Mouse (Mus musculus): ENCODE data around the gene Narfl.
"Not testable (repeated sequence)": the region's sequence is repeated elsewhere in the genome, so short reads cannot be mapped to it uniquely, and the experiment has no call there.

Narfl gene

DNA sequence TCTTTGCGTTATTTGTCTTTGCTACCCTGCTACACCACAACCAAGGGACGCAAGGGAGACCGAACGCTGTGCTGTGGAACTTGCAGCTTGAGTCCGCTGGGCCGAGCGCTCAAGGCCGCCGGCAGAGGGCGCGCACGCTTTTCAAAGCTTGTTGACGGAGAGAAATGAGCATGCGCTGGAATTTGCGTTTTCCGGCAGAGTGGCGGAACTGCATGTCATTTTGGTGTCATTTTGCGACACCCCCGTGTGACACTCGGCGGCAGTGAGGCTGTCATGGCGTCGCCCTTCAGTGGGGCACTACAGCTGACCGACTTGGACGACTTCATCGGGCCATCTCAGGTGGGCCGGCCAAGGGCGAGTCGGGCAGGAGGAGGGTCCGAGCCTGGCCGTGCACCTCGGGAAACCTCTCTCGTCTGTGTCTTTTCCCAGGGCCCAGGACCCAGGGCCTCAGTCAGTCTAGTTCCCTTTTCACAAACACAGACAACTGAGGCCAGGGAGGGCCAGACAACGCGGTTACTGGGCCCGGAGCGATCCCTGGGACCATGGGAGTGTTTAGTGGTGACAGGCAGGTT, at the start of gene Narfl:
Gene Narfl, plus strand, starts transcription at position 228 of the 572 bp plus-strand sequence.
- peak; percentile 98 for DNase-seq

DNA sequence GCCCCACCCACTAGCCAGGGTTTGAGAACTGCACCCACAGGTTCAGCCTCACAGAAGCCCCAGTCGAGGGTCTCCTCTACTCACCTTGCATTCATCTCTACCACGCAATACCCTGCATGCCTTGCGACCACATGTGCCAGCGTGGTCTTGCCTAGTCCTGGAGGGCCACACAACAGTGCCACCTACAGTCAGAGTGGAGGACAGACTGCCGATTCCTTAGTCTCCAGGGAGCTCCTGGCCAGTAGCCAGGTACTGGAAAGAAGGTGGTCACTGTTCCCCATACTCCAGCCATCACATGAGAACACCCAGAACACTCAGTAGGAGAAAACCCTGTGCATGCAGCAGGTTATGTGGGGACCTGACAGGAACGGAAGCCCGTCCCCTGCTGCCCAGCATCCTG, 49.7 kb upstream of the Narfl start:
- DNase-seq: peak; percentile 59

DNA sequence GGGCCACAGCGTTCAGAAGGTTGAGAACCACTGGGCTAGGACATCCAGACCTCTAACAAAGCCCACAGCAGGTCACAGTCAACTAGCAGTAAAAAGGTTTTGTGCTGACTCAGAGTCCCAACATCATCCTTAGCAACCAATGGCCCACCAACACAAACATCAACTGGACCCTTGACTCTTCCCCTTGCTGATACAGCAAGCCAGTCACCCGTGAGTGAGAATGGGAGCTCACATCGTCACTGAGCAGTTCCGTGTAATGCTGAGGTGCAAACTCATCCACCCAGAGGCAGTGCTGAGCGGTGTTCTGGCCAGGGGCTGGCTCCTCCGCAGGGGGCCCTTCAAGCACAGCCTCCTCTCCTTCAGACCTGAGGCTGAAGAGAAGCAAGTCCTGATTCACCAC, 48.3 kb upstream of the Narfl start:
- no peak for DNase-seq

DNA sequence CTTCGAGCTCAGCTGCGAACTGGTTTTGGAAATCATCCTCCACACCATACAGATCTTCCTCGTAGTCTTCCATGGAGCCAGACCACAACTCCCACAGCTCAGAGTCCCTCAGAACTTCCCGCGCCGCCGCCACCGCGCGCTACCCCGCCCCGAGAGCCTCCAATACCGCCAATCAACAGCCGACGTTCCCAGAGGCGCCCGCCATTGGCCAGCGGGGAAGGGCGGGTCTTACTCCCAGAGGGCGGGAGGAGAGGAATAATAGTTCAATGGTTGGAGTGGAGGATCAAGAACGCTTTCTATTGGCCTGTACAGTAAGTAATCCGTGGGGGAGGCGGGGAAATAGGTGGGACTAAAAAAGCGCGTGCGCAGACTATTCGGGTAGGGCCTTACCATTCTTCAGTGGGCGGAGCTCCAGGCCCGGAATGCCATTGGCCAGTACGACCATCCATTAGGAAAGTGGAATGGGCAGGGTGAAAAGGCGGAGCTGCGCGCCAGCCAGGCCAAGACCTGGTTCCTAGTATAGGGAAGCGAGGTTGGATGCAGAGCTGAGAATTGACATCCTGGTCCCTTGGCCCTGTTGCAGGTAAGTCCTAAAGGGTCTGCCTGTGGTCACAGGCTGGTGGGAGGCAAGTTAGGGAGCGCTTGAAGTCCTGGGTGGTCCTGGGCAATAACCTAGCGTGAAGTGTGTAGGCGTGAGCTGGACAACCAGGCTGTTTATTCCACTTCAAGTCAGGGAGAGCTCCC, 46.1 kb upstream of the Narfl start, which contains the start of the genes Chtf18 and Rpusd1:
Gene Chtf18, minus strand, starts transcription at position 155 of the 744 bp plus-strand sequence.
Gene Rpusd1, plus strand, starts transcription at position 406 of the 744 bp plus-strand sequence.
- DNase-seq: peak; percentile 100

DNA sequence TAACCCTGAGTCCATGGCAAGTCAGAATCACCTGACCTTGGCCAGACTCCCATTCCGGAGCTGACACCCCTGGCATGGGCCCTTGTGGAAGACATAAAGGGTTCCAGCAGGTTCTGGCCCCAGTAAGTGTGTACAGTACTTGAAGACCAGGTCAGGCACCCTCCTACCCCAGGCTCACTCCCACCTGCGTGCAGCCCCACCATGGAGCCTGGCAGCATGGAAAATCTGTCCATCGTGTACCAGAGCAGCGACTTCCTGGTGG, 45.6 kb upstream of the Narfl start:
- no peak for DNase-seq

DNA sequence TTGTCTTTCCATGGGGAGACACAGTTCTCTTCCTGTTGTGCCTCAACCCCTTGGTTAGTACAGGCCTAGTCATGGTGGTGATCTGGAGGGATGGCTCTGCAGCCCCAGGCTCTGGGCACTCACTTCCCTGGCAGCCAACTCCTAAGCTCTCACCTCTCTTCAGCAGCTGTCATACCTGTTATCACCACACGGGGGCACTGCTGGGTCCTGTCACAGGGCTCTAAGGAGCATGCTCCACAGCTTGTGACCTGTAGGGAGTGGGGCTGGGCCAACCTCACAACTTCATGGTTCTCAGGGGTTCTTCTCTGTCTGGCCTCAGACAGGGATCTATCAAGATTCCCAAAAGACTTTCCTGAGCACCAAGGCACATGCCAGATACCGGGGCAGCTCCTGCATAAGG, 41.5 kb upstream of the Narfl start:
- DNase-seq: peak; percentile 93

DNA sequence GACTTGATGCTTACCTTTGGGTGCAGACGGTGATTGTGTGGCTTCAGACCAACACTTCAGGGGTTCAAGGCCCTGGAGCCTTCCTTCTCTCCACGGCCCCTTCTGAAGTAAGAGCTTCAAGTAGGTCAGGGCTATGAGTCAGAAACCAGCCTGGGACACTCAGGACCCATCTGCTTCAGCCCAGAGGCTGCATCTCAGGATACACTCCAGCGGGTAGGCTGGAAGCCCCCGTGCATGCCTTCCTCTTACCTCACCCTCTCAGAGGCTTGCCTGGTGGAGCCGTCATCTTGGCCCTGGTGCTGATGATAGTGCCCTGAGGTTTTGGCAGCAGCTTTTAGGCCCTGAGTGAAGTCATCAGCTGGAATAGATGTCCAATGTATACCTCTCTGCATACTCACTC, 38.3 kb upstream of the Narfl start:
- no peak for DNase-seq

DNA sequence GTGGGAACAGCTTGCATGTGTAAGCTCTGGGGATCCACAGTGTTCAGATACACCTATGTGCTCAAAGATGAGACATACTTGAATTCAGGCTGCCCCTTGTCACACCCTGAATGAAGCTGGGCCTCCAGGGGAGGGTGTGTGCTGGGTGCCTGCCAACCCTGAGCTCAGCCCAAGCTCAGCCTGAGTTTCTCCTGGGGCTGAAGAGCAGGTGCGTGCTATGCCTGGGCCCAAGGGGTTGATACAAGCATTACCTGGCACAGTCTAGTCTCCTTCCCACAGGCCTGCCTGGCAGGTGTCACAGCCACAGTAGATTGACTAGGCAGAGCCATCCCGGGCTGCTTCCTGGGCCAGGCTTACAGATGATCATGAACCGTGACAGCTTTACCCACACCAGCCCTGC, 37.8 kb upstream of the Narfl start, which contains the start of gene Mslnl:
Gene Mslnl, plus strand, starts transcription at position 298 of the 400 bp plus-strand sequence.
- no peak for DNase-seq

DNA sequence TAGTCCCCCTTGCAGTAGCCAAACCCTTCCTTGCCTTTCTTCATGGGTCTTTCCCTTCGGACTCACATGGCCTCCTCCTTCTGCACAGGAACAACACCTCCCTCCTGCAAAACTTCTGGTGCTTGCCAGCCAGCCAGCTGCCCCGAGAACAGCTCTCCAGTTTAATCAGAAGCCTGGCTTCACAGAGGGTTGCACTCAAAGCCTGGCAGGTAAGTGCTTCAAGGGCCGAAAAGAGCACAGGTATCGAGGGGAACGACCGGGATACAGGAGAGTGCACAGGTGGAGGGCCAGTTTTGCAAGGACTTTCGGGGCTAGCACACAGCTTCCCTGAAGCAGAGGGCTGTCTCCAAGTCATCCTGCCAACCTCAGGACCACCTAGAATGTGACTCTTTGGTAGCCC, 34.7 kb upstream of the Narfl start:
- no peak for DNase-seq

DNA sequence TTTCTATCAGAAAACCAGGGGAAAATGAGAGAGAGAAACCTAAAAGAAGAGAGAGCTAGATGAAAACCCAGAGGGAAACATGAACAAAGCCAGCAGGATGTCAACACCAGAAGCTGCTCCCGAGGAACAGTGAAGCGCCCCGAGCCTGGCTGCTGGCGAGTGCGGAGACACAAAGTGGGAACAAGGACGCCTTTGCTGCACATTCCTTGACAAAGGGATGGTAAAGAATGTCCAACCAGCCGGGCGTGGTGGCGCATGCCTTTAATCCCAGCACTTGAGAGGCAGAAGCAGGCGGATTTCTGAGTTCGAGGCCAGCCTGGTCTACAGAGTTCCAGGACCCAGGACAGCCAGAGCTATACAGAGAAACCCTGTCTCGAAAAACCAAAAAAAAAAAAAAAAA, 32.1 kb upstream of the Narfl start:
- DNase-seq: not testable (repeated sequence)

DNA sequence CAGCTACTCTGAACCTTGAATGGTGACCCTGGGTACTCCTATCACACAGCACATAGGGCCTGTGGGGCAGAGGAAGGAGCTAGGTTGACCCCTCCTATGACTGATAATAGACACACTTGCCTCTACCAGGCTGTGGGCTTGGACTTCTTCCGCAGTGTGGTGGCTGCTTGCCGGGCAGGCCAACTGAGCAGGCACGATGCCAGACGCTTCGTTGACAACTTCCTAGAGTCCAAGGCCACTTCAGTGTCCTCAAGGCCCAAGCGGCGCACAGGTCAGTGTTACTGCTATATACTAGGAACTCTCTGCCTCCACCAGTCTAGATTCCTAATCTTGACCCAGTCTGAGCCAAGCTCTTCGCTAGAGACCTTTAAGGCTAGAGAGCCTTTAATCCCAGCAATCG, 29.7 kb upstream of the Narfl start:
- no peak for DNase-seq

DNA sequence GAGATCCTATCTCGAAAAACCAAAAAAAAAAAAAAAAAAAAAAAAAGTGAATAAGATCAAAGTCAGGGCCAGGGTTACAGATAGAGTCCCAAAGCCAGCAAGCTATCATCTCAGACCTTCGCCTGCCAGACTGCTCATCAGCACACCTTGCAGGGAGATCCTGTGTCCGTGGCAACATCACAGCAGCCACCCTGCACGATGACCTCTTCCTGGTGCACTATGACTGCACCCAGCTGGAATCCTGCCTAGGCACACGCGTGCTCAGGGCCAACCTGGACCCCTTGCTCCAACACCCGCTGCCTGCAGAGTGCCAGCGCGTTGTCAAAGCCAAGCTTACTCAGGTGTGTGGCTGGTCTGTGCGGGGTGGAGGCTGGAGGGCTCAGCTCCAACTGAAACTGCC, 29.3 kb upstream of the Narfl start:
- no peak for DNase-seq

DNA sequence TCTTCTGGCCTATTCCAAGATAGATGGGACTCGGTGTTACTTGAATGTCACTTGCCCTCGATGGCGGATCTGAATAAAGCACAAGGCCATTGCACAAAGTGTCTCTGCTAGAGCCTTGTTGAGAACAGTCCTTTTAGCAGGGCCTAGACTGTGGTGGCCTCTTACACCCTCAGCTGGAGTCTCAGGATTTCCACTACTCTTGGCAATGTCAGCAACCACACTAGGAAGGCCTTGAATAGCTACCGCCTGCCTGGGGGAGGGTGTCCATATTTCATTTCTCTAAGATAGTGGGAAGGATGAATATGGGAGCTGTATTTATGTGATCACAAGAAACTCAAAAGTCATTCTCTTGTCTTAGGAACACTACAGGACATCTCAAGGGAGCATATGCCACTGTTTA, 25.3 kb upstream of the Narfl start:
- DNase-seq: no peak

DNA sequence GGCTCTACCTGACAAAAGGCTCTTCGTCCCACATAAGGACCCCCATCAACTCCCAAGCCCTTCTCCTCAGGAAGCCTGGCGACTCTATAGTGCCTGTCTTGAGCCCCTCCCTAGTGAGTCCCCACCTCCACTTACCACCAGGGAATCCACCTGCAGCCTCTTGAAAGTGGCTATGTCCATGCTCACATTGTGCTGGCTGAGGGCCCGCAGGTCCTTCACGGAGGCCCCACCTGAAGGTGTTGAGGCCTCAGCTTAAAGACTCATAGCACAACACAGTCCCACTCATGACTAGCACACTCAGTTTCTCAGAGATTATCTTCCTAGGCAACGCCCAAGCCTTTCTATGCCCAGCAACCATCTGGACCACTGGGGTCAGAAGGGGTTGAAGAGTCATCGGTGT, 24.3 kb upstream of the Narfl start:
- DNase-seq: no peak

DNA sequence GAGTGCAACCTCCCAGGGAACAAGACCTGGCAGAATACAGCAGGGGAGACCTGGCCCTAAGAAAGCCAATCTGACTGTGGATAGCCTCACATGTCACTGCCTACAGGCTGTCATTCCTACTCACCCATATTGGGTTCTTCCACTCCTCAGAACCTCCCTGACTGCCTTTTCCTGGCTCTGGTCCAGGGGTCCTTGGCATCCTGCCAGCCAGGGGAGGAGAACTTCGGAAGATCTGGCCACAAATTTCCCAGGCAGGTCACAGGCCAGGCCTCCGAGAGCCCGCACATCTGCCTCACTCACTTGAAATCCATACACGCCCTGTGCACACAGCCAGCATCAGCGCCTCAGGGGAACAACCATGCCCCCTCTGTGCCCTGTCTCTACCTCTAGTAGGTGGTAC, 22.1 kb upstream of the Narfl start:
- peak; percentile 72 for DNase-seq

DNA sequence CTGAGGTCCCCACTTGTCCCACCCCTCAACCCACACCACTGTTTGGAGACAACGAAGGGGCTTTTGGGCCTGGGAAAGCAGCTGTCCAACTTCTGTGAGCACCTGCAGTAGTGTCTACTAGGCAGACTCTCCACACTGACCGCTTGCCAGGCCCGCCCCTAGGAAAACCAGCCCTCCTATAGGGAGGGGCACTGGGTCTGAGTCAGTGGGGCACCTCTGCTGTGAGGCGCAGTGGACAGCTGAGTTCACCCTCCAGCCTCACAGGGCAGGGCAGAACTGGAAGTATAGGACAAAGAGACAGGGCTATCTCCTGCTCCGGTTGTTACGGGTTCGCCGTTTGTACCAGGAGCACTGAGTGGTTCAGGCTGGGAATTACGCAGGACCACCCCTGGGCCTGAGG, 19.3 kb upstream of the Narfl start, which contains the start of gene Msln:
Gene Msln, minus strand, starts transcription at position 138 of the 400 bp plus-strand sequence.
- no peak for DNase-seq

DNA sequence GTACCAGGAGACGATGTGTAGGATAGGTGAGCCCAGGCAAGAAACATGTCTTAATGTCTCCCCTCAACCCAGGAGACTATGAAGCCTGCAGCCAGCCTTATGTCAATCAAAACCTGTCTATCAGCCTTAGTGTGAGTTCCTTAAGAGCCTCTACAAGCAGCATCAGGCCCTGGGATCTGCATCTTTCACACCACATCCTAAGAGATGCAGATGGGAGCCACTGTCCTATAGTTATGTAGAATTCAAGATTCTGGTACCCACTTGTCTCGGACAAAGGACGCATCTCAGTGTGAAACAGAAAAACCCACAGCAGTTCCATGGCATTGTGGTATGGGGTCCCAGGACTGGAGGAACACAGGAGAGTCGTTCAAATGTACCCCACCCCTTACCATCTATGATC, 18.5 kb upstream of the Narfl start:
- DNase-seq: no peak

DNA sequence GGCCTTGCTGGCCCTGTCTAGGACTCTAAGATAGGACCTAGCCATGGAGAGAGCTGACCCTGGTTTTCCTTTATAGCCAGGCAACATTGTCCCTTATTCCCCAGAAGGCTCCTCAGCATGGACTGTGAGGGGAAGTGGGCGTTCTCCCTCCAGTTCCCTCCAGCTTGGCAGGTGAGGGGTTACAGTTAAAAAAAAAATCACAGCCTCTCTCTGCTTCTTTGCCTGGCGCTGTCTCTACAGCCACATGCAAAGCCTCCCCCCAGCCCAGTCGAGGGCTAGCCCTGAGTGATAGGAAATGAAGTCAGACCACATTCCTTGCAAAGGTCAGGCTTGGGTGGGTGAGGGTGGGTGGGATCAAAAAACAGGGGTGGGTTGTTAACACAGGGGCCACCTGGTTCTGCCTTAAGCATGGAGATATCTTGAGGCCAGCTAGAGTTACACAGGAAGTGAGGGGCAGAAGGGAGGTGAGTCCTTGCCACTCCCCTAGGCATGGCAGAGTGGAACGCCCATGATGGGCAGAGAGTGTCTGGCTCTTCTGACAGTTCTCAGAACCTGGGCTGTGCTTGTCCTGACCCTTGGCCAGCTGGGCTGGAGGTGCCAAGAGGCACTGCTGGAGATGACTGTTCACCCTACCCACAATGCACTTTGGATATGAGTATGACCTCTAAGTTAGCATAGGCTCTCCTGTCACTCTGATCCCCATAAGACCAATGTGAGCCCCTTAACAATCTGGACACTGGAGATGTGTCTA, 17.8 kb upstream of the Narfl start:
- no peak for DNase-seq

DNA sequence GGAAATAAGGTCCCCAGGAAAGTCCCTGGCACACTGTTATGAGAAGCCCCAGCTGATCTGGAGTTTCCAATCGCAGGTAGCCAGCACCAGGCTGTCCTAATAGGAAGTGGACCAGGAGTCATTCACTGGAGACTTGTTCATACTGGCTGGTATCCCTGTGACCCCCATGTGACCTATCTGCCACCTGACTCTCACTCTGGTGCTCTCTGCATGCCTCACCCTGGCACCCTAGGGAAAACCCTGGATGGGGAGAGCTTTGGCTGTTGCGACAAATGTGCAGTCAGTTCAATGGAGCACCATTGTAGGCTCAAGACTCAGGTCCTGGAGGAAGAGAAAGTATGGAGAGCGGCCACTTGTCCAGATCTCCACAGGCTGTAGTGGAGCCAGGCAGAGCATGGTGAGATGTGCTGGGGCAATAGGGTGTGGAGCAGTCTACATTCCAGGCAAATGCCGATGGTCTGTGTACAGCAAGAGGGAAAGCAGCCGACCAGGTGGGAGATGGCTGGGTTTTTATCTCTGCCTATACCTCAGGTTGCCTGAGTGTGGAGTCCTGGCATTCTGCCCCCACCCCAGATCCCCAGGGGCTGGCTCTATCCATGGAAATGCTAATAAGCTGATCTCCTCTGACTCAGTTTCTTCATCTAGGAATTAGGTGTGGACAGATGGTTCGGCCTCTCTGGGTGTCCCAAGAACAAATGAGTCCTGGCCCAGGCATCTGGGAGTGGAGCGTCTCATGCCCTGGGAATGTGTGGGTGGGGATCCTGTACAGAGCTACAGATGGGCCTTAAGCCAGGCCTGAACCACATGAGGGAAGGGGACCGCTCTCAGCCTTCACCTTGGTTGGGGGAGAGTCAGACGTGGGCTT, 17.0 kb upstream of the Narfl start:
- DNase-seq: no peak

DNA sequence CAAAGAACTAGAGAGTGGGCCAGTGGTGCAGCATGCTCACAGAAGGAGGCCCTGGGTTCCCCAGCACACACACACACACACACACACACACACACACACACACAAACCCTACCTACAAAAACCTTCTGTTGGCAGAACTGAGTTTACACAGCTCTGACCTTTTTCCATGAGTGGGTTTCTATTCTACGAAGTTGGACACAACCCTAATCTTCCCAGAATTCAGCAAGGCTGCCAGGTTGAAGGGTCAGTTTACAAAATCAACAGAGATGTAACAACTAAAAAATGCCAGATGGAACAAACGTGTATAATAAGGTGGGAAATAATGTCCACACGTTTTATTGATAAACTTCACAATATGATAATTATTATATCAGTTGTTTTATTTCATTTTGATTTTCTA, 15.9 kb upstream of the Narfl start:
- DNase-seq: no peak

DNA sequence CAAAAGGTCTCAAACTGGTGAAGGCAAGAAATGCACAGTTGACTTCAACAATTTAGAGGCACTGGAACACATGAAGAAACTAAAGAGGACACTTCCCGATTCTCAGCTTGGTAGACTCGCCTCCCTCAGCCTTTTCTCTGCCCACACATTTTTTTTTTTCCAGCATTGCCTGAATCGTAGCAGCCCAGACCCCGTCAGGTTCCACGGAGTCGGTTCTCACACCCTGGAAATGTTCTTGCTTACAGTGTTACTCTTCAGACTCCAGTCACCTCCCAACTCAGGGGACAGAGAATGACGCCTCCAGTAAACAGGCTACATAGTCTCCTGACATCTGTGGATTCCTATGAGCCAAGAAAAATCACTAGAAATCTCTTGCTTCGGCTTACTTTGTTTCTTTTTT, 13.4 kb upstream of the Narfl start:
- no peak for DNase-seq

DNA sequence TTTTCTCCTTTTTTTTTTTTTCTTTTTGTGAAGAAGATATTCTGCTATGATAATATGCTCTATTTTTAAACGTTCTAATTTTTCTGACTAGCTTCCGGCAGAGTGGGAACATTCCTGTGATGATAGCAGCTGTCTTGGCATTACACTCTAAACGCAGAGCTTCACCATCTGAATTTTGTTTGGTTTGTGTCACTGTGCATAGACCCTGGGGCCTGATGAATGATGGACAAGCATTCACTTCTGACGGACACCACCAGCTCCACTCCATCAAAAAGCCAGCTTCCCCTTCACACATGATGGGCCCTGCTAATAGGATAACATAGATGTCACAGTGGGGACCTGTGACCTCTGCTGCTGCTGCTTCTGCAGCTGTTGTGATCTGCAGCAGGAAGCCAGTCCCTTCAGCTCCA, 12.0 kb upstream of the Narfl start:
- peak; percentile 64 for DNase-seq

DNA sequence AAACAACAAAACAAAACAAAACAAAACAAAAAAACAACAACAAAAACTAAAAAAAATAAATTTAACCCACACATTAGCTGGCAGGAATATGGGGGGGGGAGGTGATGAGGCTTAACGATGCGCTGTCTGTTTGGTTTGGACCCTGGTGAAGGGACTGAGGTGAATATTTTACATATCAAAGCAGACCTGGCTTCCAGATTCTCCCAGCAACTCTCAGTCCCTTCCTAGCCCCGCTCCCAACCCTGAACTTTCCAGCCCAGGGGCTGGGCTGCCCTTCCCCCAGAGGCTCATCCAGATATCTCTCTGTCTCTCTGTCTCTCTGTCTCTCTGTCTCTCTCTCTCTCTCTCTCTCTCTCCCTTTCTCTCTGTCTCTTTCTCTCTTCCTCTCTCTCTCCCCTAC, 11.0 kb upstream of the Narfl start:
- DNase-seq: no peak
